Mouse (Mus musculus): ENCODE results near the gene Sfxn4. TPM values are rescaled to one million over a fixed set of nuclear protein-coding genes. Genes with fewer than 3 reads are reported as not detected.

The Sfxn4 gene
- polyA plus RNA-seq, 1 experiment, result 22.0 TPM

DNA sequence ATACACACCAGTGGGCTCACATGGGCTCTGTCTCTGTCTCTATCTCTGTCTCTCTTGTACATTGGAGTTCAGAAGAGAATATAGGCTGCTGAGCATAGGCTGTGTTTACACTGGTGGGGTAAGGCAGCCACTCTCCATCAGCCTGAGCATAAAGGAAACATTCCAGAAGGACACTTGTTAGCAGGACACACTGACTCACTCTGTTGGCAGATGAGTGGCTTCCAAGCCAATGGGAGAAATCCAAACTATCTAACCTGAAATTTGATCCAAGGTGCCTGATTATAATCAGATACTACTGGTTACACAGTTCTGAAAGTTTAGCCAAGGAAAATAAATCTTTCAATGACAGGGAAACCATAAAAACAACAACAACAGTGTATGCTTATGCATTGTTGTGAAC lies 15.5 kb downstream of the Sfxn4 start:
- no peak for TF ChIP-seq POLR2A (IDR thresholded peaks at IDR 0.05; ENCODE audit: extremely low read depth, insufficient read depth, low read length)
- no peak for TF ChIP-seq CTCF (IDR thresholded peaks at IDR 0.05; ENCODE audit: extremely low read depth, insufficient read depth, low read length)
- Histone ChIP-seq H3K27ac (ENCODE audit: insufficient read depth, low read length) (no peak overlapping the region), H3K4me1 (ENCODE audit: control insufficient read depth, insufficient read depth, low read length) (no peaks in the 10 kb centered on the region), H3K4me3 (ENCODE audit: insufficient read depth, low read length) (no peak overlapping the region)

DNA sequence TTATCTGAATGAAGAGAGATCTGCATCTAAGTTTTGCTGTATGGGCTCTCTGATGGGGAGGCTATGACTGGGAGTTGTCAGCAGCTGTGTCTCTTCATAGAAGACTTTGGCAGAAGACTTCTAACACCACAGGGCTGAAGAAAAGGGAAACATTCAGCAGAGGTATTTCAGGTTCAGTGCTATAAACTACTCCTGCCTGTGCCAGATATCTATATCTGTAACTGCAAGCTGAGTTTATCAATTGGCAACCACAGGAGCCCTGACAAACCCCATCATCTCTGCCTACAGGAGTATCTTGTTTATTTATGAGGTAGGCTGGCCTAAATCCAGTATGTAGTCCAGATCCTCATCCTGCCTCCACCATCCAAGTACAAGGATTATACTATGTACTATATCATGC lies 18.0 kb downstream of the Sfxn4 start:
- Histone ChIP-seq H3K27ac (ENCODE audit: insufficient read depth, low read length) (no peak overlapping the region), H3K4me3 (ENCODE audit: insufficient read depth, low read length) (no peak overlapping the region), H3K4me1 (ENCODE audit: control insufficient read depth, insufficient read depth, low read length) (no peaks in the 10 kb centered on the region)
- no peak for TF ChIP-seq CTCF (IDR thresholded peaks at IDR 0.05; ENCODE audit: extremely low read depth, insufficient read depth, low read length)
- no peak for TF ChIP-seq POLR2A (IDR thresholded peaks at IDR 0.05; ENCODE audit: extremely low read depth, insufficient read depth, low read length)

DNA sequence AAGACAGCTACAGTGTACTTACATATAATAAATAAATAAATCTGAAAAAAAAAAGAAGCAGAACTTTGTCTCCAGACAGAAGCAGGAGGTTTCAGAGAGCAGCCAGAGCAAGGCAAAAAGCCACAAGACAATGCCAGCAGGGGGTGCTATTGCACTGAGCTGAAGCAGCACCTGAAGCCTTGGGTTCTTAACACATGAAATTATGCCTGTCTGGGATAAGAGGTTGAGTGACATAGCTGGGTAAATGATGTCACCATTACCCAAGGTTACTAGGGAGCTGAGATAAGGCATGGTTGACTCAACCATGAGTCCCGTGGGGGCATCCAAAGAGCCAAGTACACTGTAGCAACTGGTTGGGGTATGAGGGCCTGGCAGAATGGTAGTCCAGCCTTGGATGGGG lies 23.5 kb downstream of the Sfxn4 start:
- Histone ChIP-seq H3K4me3 (ENCODE audit: insufficient read depth, low read length) (no peak overlapping the region), H3K4me1 (ENCODE audit: control insufficient read depth, insufficient read depth, low read length) (no peaks in the 10 kb centered on the region), H3K27ac (ENCODE audit: insufficient read depth, low read length) (no peak overlapping the region)
- peak; percentile 63 for TF ChIP-seq CTCF (IDR thresholded peaks at IDR 0.05; ENCODE audit: extremely low read depth, insufficient read depth, low read length)
- no peak for TF ChIP-seq POLR2A (IDR thresholded peaks at IDR 0.05; ENCODE audit: extremely low read depth, insufficient read depth, low read length)

DNA sequence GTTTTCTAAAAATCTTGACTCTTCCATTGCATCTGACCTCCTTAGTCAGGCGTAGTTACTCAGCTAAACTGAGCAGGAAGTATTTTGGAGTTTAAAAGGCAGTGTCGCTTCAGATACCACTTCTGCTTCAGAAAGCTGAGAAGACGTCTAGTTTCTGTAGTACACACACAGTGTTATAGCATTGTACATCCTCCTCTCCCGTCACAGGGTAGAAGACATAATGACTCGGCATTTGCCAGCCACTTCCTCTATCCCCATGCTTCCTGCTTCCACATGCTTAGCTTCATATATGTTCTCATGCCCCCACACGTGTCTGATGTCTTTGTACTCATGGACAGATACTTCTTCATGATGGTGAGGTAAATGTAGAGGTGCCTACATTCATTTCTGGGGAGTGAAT lies 42.6 kb downstream of the Sfxn4 start:
- TF ChIP-seq POLR2A (IDR thresholded peaks at IDR 0.05; ENCODE audit: extremely low read depth, insufficient read depth, low read length), result no peak
- no peak for TF ChIP-seq CTCF (IDR thresholded peaks at IDR 0.05; ENCODE audit: extremely low read depth, insufficient read depth, low read length)
- H3K27ac ChIP-seq (ENCODE audit: insufficient read depth, low read length), result peak overlapping the region; percentile 46; the same call in 1 of the 2 replicates
- no peaks in the 10 kb centered on the region for H3K4me1 ChIP-seq (ENCODE audit: control insufficient read depth, insufficient read depth, low read length)
- H3K4me3 ChIP-seq (ENCODE audit: insufficient read depth, low read length), result no peak overlapping the region

DNA sequence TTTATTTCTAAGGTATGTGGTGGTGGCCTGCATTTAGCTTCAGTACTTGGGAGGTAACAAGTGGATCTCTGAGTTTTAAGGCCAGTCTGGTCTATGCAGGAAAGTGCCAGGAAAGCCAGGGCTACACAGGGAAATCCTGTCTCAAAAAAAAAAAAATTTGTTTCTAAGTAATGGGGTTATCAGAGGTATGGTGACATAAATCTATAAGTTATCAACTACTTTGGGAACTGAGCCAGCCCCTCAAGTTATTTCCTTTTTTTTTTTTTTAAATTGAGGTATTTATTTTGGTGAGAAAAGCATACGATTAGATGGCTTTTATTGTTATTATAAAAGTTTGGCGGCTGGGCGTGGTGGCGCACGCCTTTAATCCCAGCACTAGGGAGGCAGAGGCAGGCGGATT lies 48.1 kb downstream of the Sfxn4 start:
- no peak overlapping the region for H3K27ac ChIP-seq (ENCODE audit: insufficient read depth, low read length)
- no peak overlapping the region for H3K4me3 ChIP-seq (ENCODE audit: insufficient read depth, low read length)
- TF ChIP-seq CTCF (IDR thresholded peaks at IDR 0.05; ENCODE audit: extremely low read depth, insufficient read depth, low read length) (no peak), POLR2A (IDR thresholded peaks at IDR 0.05; ENCODE audit: extremely low read depth, insufficient read depth, low read length) (no peak)
- H3K4me1 ChIP-seq (ENCODE audit: control insufficient read depth, insufficient read depth, low read length), result no peaks in the 10 kb centered on the region

DNA sequence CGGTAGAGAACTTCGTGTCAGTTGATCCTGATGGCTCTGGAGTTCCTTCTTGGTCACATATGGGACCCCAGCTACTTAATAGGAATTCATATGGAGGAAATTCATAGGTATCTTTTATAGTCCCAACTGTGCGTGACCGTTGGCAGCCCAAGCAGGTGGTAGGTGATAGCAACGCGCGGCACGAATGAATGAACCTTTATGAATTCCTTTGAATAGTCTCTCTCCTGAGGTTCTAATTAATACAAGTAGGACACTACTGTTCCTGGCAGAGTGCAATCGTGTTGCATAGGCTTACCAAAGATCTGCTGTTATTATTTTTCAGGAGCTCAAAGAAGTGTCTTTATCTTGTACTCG lies 49.3 kb downstream of the Sfxn4 start:
- Histone ChIP-seq H3K4me3 (ENCODE audit: insufficient read depth, low read length) (peak overlapping the region; percentile 54), H3K4me1 (ENCODE audit: control insufficient read depth, insufficient read depth, low read length) (no peaks in the 10 kb centered on the region), H3K27ac (ENCODE audit: insufficient read depth, low read length) (no peak overlapping the region)
- TF ChIP-seq CTCF (IDR thresholded peaks at IDR 0.05; ENCODE audit: extremely low read depth, insufficient read depth, low read length), result no peak
- no peak for TF ChIP-seq POLR2A (IDR thresholded peaks at IDR 0.05; ENCODE audit: extremely low read depth, insufficient read depth, low read length)

DNA sequence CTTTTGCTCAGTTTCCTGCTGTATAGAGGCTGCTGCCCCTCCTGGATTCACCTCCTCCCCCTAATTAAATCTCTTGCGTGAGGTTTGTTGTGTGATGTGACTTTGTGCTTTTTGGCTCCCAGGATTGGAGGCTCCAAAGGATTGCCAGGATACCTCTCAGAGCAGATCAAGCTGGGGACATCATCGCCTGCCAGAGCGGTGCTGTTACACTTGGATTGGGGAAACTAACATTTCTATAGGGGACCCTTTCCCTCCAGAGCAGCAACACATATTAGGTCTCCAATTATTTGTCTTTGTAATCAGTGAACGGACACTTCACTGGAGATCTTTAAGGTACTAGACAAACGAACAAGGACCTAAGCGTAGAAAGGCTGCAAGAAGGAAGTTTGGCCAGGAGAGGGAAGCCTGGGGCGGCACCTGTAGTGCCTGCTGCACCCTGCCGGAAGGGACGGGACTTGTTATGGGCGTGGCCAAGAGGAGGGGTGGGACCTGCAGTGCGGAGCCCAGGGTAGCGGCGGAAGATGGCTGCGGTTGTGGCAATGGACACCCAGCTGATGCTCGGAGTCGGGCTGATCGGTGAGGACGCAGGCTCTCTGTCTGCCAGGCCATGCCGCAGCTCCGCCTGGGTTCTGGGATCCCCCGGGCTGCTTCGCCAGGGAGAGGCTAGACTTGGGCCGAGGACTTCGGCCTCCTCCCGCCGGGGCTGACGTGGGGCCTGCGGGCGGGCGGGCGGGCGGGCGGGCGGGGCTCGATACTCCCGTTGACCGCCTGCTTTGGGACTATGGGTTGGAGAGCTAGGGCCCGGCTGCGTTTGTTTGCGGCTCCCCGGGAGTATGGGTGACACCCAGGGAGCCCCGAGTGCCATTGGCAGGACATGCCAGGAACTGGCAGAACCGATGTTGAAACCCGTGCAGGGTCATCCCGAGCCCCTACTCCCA lies 49.9 kb downstream of the Sfxn4 start, which contains the start of gene Fam45a:
Gene Fam45a (plus strand): TSS at position 488 of the 938 bp plus-strand sequence.
- peak; percentile 90 for TF ChIP-seq POLR2A (IDR thresholded peaks at IDR 0.05; ENCODE audit: extremely low read depth, insufficient read depth, low read length)
- peak; percentile 64 for TF ChIP-seq CTCF (IDR thresholded peaks at IDR 0.05; ENCODE audit: extremely low read depth, insufficient read depth, low read length)
- no peaks in the 10 kb centered on the region for H3K4me1 ChIP-seq (ENCODE audit: control insufficient read depth, insufficient read depth, low read length)
- no peak within 1 kb of the TSS for H3K27ac ChIP-seq (ENCODE audit: insufficient read depth, low read length)
- H3K4me3 ChIP-seq (ENCODE audit: insufficient read depth, low read length), result peak within 1 kb of the TSS; percentile 54

DNA sequence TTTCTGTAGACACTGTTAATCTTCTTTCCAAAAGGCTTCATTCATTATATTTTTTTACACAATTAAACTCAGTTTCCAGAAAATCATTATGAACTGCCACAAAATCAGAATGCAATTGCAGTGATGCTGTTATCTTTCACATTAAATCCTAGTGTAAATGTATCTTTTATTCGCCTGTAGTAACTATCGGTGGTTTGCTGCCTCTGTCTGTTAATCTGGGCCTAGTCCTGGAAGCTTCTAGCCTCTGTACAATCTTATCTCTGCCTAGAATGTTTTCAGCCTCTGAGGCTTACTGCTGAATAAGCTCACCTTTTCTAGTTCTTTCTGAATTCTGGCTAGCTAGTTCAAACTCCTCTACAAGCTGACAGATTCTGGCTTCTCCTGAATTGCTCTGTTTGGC lies 51.4 kb downstream of the Sfxn4 start:
- no peaks in the 10 kb centered on the region for H3K4me1 ChIP-seq (ENCODE audit: control insufficient read depth, insufficient read depth, low read length)
- H3K4me3 ChIP-seq (ENCODE audit: insufficient read depth, low read length), result no peak overlapping the region
- TF ChIP-seq CTCF (IDR thresholded peaks at IDR 0.05; ENCODE audit: extremely low read depth, insufficient read depth, low read length) (no peak), POLR2A (IDR thresholded peaks at IDR 0.05; ENCODE audit: extremely low read depth, insufficient read depth, low read length) (no peak)
- H3K27ac ChIP-seq (ENCODE audit: insufficient read depth, low read length), result no peak overlapping the region

DNA sequence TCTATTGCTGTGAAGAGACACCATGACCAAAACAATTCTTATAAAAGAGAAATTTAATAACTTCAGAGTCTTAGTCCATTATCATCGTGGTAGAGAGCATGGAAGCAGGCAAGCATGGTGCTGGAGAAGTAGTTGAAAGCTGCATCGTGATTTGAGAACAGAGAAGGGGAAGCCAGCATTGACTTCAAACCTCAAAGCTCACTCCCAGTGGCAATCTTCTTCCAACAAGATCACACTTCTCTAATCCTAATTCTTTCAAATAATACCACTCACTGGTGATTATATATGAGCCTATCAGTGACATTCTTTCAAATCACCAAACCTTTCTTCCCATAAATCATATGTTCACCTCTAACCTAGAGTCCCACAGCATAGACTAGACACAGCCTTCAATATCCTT lies 56.4 kb downstream of the Sfxn4 start:
- Histone ChIP-seq H3K4me1 (ENCODE audit: control insufficient read depth, insufficient read depth, low read length) (no peaks in the 10 kb centered on the region), H3K27ac (ENCODE audit: insufficient read depth, low read length) (no peak overlapping the region), H3K4me3 (ENCODE audit: insufficient read depth, low read length) (no peak overlapping the region)
- no peak for TF ChIP-seq POLR2A (IDR thresholded peaks at IDR 0.05; ENCODE audit: extremely low read depth, insufficient read depth, low read length)
- TF ChIP-seq CTCF (IDR thresholded peaks at IDR 0.05; ENCODE audit: extremely low read depth, insufficient read depth, low read length), result no peak

All from cortical plate, adult 2 months (tissue).